Mouse (Mus musculus): ENCODE measurements around the gene Nlgn2.

GRCm38 (mm10) chr11:69775716-69776115, 61.9 kb downstream of the Nlgn2 start:
- TF ChIP-seq CTCF (IDR thresholded peaks at IDR 0.05 in 2 of 3, conservative IDR thresholded peaks at IDR 0.05 in 1 of 3; ENCODE audit: control insufficient read depth in 1 of 3, insufficient read depth in 1 of 3, low read depth in 2 of 3, low read length in 3 of 3, poor library complexity in 1 of 3, severe bottlenecking in 1 of 3) (no peak), ZMIZ1 (IDR thresholded peaks at IDR 0.05; ENCODE audit: low read depth, low read length) (no peak), MAX (IDR thresholded peaks at IDR 0.05; ENCODE audit: low read length) (no peak), MXI1 (IDR thresholded peaks at IDR 0.05; ENCODE audit: low read depth, low read length) (no peak), EP300 (IDR thresholded peaks at IDR 0.05; ENCODE audit: low read depth in 1 of 2, low read length in 2 of 2) (no peak)
